Mouse (Mus musculus) hindbrain, embryonic 10.5 days (tissue): Measurements from ENCODE around the gene Cacul1. TPM values are rescaled to one million over a fixed set of nuclear protein-coding genes. Genes with fewer than 3 reads are reported as not detected.
"Not testable (repeated sequence)": the region's sequence is repeated elsewhere in the genome, so short reads cannot be mapped to it uniquely, and the experiment has no call there.

Experiments
- DNase-seq: peaks from one replicate; pipeline ENCODE4 v3.0.0-alpha.2; 2017; ENCODE audit warnings: low spot score
- H3K27ac ChIP-seq: fragments of 300-500 bp; sonication (generic); 2 replicates; pipeline ENCODE4 v1.5.1; 2016; ENCODE audit warnings: mild to moderate bottlenecking, moderate library complexity
- H3K27me3 ChIP-seq: fragments of 300-500 bp; sonication (generic); 2 replicates; pipeline ENCODE4 v1.6.1; 2016; ENCODE audit warnings: mild to moderate bottlenecking; ENCODE audit not compliant: poor library complexity, insufficient read depth, severe bottlenecking
- H3K36me3 ChIP-seq: fragments of 300-500 bp; sonication (generic); 2 replicates; pipeline ENCODE4 v1.6.1; 2016; ENCODE audit warnings: mild to moderate bottlenecking, moderate library complexity
- H3K4me1 ChIP-seq: fragments of 300-500 bp; sonication (generic); replicated peaks from 2 replicates; pipeline ENCODE4 v1.6.1; 2016; ENCODE audit warnings: mild to moderate bottlenecking
- H3K4me3 ChIP-seq: fragments of 300-500 bp; sonication (generic); 2 replicates; pipeline ENCODE4 v1.5.1; 2016; ENCODE audit warnings: mild to moderate bottlenecking, moderate library complexity
- H3K9me3 ChIP-seq: fragments of 300-500 bp; sonication (generic); 2 replicates; pipeline ENCODE4 v1.6.1; 2016; ENCODE audit warnings: mild to moderate bottlenecking, moderate library complexity
- WGBS: fragments of 180-500 bp; shearing (Covaris S2); methylation state at CpG from one replicate; pipeline ENCODE4 v1.1.7; 2016; 5-methylcytosine and 5-hydroxymethylcytosine counted together
- polyA plus RNA-seq: library from polyadenylated mRNA; unstranded; fragments of >200 nt; fragmentation: Nextera tagmentation; extraction: Ambion mirVana; gene quantifications from 2 replicates; pipeline ENCODE4 v1.2.1, GENCODE M21; 2016

The Cacul1 gene
- 23.1 and 25.1 TPM in 2 replicates for polyA plus RNA-seq

DNA sequence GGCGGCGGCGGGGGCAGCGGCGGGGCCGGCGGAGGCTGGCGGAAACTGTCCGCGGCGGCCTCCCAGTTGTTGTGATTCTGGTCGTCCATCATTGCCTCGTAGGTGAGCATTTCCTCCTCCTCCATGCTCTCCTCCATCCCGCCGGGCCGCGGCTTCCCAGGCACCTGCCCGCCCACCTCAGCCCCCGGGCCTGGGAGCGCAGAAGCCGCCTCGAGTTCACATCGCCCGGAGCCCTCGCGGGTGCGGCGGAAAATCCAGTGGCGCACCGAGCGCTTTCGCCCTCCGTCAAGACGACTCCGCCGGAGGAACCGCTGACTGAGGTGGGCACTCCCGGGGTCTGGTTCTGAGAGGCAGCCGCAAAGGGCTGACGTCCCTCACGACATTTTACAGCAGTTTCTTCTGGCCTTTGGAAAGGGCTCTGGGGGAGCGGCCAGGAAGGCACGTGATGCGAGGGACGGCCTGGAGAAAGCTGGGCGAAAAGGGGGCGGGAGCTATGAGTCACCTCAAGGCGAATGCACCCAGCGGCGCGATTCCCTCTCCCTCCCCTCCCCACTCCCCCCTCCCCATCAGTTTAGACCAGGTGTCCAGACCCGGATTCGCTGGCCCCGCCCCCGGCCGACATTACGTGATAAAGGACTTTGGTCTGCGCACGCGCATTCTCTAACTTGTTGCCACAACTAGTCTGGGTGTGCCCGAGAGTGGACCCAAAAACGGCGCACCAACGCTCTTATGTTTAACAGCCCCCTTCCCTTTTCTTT lies at the start of gene Cacul1:
Gene Cacul1 (minus strand): TSS at position 444 of the 758 bp plus-strand sequence.
- H3K9me3 ChIP-seq, result no peaks in the 10 kb centered on the region
- H3K27me3 ChIP-seq, result no peaks in the 10 kb centered on the region
- H3K4me1 ChIP-seq, result peaks cover 30% of the 10 kb centered on the region
- H3K36me3 ChIP-seq, result peaks cover 9% of the 10 kb centered on the region; the same call in 1 of the 2 replicates
- peak; percentile 98 for DNase-seq
- WGBS, result under 1% methylated on average over 64 of the region's 64 CpGs
- H3K4me3 ChIP-seq, result peak within 1 kb of the TSS; percentile 98
- peak within 1 kb of the TSS; percentile 96 for H3K27ac ChIP-seq

DNA sequence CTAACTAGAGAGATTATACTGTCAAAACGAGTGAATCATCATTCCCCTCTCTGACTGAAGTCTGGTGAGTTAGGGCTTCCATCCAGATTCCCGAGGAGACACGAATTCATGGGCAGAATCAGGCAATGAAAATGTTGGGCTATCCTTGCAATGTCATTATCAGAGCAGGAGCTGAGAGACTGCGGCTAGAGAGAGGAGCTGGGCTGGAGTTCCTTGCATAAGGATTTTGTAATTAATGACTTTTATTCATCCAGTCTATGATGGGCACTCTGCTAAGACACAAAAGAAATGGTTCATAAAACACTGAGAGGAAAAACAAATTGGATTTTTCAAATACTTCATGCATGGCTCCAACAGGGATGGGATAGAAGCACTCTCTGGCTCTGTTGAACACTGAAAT lies 38.6 kb upstream of the Cacul1 start:
- Histone ChIP-seq H3K27me3 (no peaks in the 10 kb centered on the region), H3K36me3 (no peaks in the 10 kb centered on the region), H3K9me3 (no peaks in the 10 kb centered on the region), H3K27ac (no peak overlapping the region), H3K4me3 (no peak overlapping the region), H3K4me1 (no peaks in the 10 kb centered on the region)
- DNase-seq, result no peak
- WGBS, result 73% methylated on average over 4 of the region's 4 CpGs

DNA sequence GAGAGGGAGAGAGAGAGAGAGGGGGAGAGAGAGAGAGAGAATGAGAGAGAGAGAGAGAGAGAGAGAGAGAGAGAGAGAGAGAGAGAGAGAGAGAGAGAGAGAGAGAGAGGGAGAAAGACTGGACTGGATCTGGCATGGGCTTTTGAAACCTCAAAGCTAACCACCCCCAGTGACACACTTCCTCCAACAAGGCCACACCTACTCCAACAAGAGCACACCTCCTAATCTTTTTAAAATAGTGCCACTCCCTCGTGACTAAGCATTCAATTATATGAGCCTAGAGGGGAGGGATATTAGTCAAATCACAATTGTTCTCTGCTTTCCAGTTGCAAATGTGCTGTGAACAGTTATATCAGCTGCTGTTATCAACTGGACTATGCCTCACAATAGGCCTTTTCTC lies 36.2 kb upstream of the Cacul1 start:
- no peaks in the 10 kb centered on the region for H3K4me1 ChIP-seq
- no peaks in the 10 kb centered on the region for H3K36me3 ChIP-seq
- H3K9me3 ChIP-seq, result no peaks in the 10 kb centered on the region
- DNase-seq, result no peak
- H3K27me3 ChIP-seq, result no peaks in the 10 kb centered on the region
- WGBS, result 54% methylated on average over 1 of the region's 1 CpGs
- H3K4me3 ChIP-seq, result no peak overlapping the region
- no peak overlapping the region for H3K27ac ChIP-seq

DNA sequence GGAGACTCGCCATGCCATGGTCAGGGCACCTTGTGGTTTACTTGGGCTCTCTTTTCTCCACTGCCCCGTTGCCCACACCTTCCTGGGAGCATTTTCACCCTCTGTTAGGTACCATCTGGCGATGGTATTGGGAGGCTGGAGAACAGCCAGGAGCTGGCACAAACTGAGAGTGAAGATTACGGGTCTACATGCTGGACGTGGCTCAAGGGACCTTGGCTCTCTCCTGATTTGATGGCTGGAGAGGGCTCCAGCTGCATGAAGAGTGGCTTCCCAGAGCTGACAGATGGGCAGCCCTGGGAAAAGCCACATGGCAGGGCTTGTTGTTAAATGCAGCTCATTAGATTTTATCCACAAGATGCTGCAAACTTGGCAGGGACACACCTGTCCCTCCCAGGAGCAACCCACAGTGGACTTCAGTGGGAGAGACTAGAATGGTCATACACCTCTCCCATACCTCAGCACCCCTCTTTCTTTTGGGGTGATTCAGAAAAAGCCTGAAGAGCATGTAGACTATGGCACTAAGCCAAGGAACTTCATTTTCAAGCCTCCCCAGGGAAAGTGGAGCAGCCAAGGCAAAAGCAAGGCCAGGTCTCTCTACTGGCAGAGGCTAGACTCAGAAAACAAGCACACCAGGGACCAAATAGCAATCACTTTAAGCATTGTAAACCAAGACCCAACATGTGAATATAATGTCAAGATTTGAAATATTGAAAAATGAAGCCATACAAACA lies 34.8 kb upstream of the Cacul1 start:
- H3K9me3 ChIP-seq, result no peaks in the 10 kb centered on the region
- H3K4me1 ChIP-seq, result no peaks in the 10 kb centered on the region; the same call in 1 of the 2 replicates
- H3K27me3 ChIP-seq, result no peaks in the 10 kb centered on the region
- WGBS, result 84% methylated on average over 5 of the region's 5 CpGs
- DNase-seq, result no peak
- no peak overlapping the region for H3K27ac ChIP-seq
- H3K4me3 ChIP-seq, result no peak overlapping the region
- H3K36me3 ChIP-seq, result no peaks in the 10 kb centered on the region

DNA sequence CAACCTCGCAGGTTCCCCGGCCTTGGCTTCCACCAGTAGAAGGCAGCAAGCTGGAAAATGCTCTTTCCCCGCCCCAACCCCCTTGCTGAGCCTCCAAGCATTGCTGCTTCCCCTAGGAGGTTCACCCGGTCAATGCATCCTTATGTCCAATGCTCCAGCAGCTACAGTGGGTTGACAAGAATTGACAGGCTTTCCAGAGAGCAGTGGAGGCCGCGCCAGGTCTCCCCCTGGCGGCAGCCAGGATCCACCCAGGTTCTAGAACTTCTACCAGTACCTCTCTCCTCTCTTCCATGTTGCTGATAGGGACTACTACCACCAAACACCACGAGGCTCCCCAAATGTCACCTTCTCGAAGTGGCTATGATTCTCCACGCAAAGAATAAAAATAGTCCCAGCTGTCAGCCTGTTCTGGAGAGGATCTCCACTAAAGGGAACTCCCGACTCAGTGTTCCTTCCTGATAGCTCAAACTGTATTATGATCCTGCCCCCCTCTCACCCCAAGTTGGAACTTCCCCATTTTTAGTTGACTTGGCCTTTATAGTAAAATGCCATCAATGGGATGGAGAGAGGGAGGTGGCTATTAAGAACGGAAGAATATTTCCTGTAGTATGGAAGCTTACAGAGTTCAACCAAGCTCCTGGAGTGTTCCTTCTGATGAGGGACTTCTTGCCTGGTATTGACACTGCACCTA lies 30.8 kb upstream of the Cacul1 start:
- 0 out of 2 replicates have a peak, but pooled peaks cover 3% of the 10 kb centered on the region for H3K9me3 ChIP-seq
- no peak overlapping the region for H3K4me3 ChIP-seq
- peak; percentile 11 for DNase-seq
- H3K36me3 ChIP-seq, result no peaks in the 10 kb centered on the region
- WGBS, result 45% methylated on average over 12 of the region's 12 CpGs
- H3K27me3 ChIP-seq, result no peaks in the 10 kb centered on the region
- no peak overlapping the region for H3K27ac ChIP-seq
- no peaks in the 10 kb centered on the region; the same call in 1 of the 2 replicates for H3K4me1 ChIP-seq

DNA sequence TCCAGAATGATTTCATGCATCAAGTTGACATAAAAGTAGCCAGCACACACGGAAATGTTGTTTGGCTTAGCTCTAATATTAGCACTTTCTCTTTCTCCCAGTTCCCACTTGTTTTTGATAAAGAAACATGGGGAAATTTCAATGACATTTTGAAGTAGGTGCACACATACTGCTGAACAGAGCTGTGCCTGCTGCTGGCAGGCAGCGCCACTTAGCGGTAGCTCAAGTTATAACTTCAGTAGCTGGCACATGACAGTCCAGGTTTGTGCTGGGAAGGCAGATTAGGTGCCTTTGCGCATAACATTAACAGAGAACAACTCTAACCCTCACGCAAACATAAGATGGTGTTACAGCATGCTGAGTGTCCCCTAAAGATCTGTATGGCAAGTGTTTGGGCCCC lies 27.9 kb upstream of the Cacul1 start:
- Histone ChIP-seq H3K36me3 (no peaks in the 10 kb centered on the region), H3K9me3 (0 out of 2 replicates have a peak, but pooled peaks cover 3% of the 10 kb centered on the region), H3K4me1 (no peaks in the 10 kb centered on the region; the same call in 1 of the 2 replicates), H3K27me3 (no peaks in the 10 kb centered on the region), H3K27ac (no peak overlapping the region), H3K4me3 (no peak overlapping the region)
- DNase-seq, result peak; percentile 5
- WGBS, result 31% methylated on average over 5 of the region's 5 CpGs

DNA sequence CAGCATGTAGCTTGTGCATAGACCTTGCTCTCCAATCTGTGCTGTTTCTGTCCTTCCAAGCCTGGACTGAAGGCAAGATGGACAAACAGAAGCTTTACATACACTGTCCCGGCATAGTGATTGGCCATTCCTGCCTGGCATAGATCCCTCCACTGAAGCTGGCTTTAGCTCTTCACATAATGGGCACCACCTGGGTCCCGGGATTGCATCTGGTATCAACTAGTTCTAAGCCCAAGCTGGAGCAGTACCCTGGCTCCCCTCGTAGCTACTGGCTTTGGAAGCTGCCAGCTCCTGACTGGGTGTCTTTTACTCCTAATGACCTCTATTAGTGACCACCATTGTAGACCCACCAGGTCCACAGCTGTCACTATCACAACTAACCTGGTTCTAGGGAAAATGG lies 22.8 kb upstream of the Cacul1 start:
- no peak overlapping the region for H3K27ac ChIP-seq
- H3K36me3 ChIP-seq, result no peaks in the 10 kb centered on the region
- no peaks in the 10 kb centered on the region for H3K27me3 ChIP-seq
- 85% methylated on average over 3 of the region's 3 CpGs for WGBS
- DNase-seq, result no peak
- H3K9me3 ChIP-seq, result 0 out of 2 replicates have a peak, but pooled peaks cover under 1% of the 10 kb centered on the region
- H3K4me3 ChIP-seq, result no peak overlapping the region
- H3K4me1 ChIP-seq, result no peaks in the 10 kb centered on the region

DNA sequence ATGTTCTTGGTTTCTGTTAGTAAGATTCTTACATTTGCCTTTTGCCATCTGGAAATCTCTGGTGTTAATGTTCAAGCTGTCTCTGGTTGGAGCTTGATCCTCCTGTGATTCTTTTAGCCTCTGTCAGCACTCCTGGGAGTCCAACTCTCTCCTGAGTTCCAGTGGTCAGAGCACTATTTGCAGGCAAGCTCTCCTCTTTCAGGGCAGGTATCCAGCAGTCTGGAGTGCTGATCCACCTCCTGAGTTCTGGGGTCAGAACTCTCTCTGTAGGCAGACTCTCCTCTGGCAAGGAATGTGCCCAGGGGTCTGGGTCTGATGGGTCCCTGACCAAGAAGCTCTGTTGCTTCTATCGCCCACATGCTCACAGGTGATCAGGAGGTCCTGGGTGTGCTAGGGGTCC lies 21.2 kb upstream of the Cacul1 start:
- not testable (repeated sequence) for H3K36me3 ChIP-seq, DNase-seq, H3K4me1 ChIP-seq, H3K27me3 ChIP-seq, H3K4me3 ChIP-seq, H3K9me3 ChIP-seq, H3K27ac ChIP-seq
- 70% methylated on average over 1 of the region's 1 CpGs for WGBS

DNA sequence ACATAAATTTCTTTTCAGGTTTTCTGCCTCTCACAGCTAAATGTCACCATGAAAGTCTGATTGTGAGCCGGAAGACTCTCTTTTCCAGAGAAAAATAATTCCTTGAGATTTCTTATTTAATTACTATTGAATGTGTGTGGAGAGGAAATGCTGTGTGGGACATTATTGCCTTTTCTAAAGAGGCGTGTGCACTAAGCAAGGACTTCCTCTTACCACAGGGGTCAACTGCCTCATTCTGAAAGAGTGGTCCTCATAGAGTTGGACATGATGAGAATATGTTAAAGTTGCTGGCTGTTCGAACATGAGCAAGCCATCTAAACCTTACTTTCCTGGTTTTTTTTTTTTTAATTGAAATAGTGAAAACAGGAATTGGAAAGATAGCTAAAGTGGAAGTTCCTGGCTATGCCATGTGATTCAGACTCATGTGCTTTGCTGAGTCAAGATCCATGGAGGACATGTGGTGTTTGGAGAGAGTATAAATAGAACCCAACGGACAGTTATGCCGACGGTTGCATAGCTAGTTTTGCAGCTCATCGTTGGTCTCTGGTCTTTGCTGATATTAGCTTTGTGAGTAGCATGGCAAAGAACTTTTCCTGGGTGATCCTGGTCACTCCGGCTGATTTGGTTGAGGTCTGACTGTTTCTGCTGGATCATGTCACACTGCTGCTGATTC lies 17.3 kb upstream of the Cacul1 start:
- Histone ChIP-seq H3K27ac (no peak overlapping the region), H3K27me3 (no peaks in the 10 kb centered on the region), H3K4me1 (no peaks in the 10 kb centered on the region), H3K9me3 (no peaks in the 10 kb centered on the region), H3K4me3 (no peak overlapping the region), H3K36me3 (no peaks in the 10 kb centered on the region)
- DNase-seq, result no peak
- 88% methylated on average over 8 of the region's 8 CpGs for WGBS

DNA sequence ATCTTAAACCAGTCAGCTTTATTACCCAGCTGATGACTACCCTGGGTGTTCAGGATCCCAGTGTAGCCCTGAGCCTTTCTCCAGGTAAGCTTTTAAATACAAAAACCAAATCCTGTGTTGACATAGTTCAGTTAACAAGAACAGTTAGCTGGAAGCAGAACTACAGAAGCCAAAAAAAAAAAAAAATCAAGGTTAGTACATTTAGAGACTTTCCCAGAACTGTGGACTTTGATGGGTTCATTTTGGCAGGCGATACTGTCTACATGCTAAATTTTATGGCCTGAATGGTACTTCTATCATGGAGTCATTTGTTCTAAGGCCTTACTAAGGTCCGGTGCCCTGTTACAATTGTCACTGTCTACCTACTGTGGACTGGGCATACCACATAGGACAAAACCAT lies 8.8 kb upstream of the Cacul1 start:
- no peaks in the 10 kb centered on the region for H3K27me3 ChIP-seq
- 94% methylated on average over 2 of the region's 2 CpGs for WGBS
- H3K27ac ChIP-seq, result no peak overlapping the region
- no peaks in the 10 kb centered on the region for H3K4me1 ChIP-seq
- DNase-seq, result no peak
- no peaks in the 10 kb centered on the region for H3K9me3 ChIP-seq
- H3K4me3 ChIP-seq, result no peak overlapping the region
- no peaks in the 10 kb centered on the region for H3K36me3 ChIP-seq

DNA sequence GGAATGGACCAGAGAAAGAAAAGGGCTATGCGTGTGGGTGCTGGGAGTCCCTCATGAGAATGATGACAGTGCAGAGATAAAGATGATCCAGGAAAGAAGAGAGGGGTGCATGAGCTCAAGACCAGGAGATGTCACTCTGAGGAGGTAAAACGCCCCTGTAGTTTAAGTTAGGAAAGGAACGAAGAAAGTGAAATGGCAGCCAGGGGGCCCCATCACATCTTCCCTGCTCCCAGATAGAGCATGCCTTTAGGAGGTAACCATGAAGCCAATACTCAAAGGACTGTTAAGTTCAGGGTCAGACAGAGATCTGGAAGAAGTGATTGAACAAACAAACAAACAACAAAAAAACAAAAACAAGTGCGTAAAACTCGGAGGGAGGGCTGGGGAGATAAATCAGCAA lies 5.8 kb upstream of the Cacul1 start:
- no peak for DNase-seq
- Histone ChIP-seq H3K36me3 (no peaks in the 10 kb centered on the region), H3K27me3 (no peaks in the 10 kb centered on the region), H3K9me3 (no peaks in the 10 kb centered on the region), H3K27ac (no peak overlapping the region), H3K4me3 (no peak overlapping the region), H3K4me1 (no peaks in the 10 kb centered on the region)
- WGBS, result 75% methylated on average over 5 of the region's 5 CpGs

DNA sequence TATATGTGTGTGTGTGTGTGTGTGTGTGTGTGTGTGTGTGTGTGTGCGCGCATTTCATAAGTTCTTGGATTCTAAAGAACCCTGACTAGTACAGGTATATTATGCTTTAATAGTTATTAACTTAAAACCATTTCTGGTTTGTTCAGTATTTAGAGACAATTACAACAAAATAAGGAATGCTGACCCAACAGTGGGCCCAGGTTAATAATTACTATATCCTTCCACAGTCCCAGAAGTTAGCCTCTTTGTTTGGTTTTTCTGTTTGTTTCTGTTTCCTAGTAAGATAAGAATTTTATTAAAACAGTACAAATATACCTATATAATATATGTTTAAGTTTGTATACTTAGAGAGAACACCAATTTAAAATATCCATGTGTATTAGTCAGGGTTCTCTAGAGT lies 2.4 kb upstream of the Cacul1 start:
- DNase-seq, result no peak
- WGBS, result 91% methylated on average over 2 of the region's 2 CpGs
- Histone ChIP-seq H3K27ac (no peak overlapping the region), H3K4me3 (no peak overlapping the region), H3K4me1 (peaks cover 18% of the 10 kb centered on the region), H3K9me3 (no peaks in the 10 kb centered on the region), H3K36me3 (no peaks in the 10 kb centered on the region), H3K27me3 (no peaks in the 10 kb centered on the region)
